Mouse (Mus musculus) hindbrain, embryonic 16.5 days (tissue): ENCODE results near the gene Lmod2. TPM values are rescaled to one million over a fixed set of nuclear protein-coding genes. Genes with fewer than 3 reads are reported as not detected.

Experiments
- ATAC-seq: fragments of 200-750 bp; cut with Nextera tagmentation; 2 replicates; pipeline ENCODE4 v1.8.0; 2017; ENCODE audit warnings: moderate TSS enrichment, moderate library complexity
- H3K27ac ChIP-seq: fragments of 300-500 bp; sonication (generic); 2 replicates; pipeline ENCODE4 v1.5.1; 2014; ENCODE audit warnings: low read depth, mild to moderate bottlenecking, control low read depth, low read length, moderate library complexity
- H3K27me3 ChIP-seq: fragments of 300-500 bp; sonication (generic); replicated peaks from 2 replicates; pipeline ENCODE4 v1.6.1; 2014; ENCODE audit warnings: low read length; ENCODE audit not compliant: control insufficient read depth, insufficient read depth
- H3K36me3 ChIP-seq: fragments of 300-500 bp; sonication (generic); 2 replicates; pipeline ENCODE4 v1.6.1; 2014; ENCODE audit warnings: mild to moderate bottlenecking, low read length, moderate library complexity, mixed read lengths; ENCODE audit not compliant: control insufficient read depth, insufficient read depth
- H3K4me1 ChIP-seq: fragments of 300-500 bp; sonication (generic); 2 replicates; pipeline ENCODE4 v1.6.1; 2014; ENCODE audit warnings: low read depth, low read length; ENCODE audit not compliant: control insufficient read depth, insufficient read depth
- H3K4me2 ChIP-seq: fragments of 300-500 bp; sonication (generic); 2 replicates; pipeline ENCODE4 v1.6.1; 2014; ENCODE audit warnings: mild to moderate bottlenecking, low read length, control low read depth, moderate library complexity
- H3K4me3 ChIP-seq: fragments of 300-500 bp; sonication (generic); 2 replicates; pipeline ENCODE4 v1.5.1; 2014; ENCODE audit warnings: mild to moderate bottlenecking, low read length, control low read depth, moderate library complexity
- H3K9ac ChIP-seq: fragments of 300-500 bp; sonication (generic); 2 replicates; pipeline ENCODE4 v1.6.1; 2014; ENCODE audit warnings: low read depth, mild to moderate bottlenecking, control low read depth, low read length, moderate library complexity
- H3K9me3 ChIP-seq: fragments of 300-500 bp; sonication (generic); 2 replicates; pipeline ENCODE4 v1.6.1; 2014; ENCODE audit warnings: mild to moderate bottlenecking, low read length, moderate library complexity; ENCODE audit not compliant: control insufficient read depth
- WGBS: fragments of 180-500 bp; shearing (Covaris S2); extraction: QIAGEN DNeasy Blood & Tissue Kit; methylation state at CpG from one replicate; pipeline ENCODE4 v1.1.7; 2014; 5-methylcytosine and 5-hydroxymethylcytosine counted together
- polyA plus RNA-seq: library from polyadenylated mRNA; unstranded; fragments of >200 nt; fragmentation: Nextera tagmentation; extraction: Ambion mirVana; gene quantifications from 2 replicates; pipeline ENCODE4 v1.2.1, GENCODE M21; 2015

Lmod2 gene
- polyA plus RNA-seq, 1 experiment from 2014 or later = not detected

DNA sequence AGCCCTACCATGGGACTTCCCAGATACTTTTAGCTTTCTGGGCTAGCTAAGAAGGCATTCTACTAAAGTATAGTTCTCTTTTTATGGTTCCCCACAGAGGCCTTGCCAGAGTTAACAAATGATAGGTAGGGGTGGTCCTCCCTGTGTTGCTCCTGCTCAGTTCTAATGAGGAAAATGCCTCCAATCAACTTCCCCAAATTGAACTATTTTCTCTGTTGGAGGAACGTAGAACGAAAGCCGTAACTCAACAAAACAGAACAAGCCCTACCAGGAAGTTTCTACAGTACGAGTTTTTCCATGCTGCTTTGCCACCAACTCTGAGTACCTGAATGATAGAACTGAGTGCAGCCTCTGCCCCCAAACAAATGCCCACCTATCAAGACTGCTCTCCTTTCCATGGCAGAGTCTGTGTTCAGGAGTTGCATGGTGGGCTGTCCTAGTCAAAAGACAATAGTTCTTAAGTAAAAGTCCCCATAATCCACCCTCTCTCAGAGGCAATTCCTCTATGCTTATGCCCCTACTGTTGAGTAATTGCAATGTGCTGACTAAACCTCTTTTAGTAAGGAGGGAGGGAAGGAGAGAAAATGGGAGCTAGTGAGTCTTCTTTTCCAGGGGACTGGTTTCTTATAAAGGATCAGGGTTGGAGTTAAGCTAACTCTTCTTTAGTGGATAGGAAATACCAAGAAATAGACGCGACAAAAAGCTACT, 47.9 kb downstream of the Lmod2 start:
- WGBS = 96% methylated on average over 6 of the region's 6 CpGs

DNA sequence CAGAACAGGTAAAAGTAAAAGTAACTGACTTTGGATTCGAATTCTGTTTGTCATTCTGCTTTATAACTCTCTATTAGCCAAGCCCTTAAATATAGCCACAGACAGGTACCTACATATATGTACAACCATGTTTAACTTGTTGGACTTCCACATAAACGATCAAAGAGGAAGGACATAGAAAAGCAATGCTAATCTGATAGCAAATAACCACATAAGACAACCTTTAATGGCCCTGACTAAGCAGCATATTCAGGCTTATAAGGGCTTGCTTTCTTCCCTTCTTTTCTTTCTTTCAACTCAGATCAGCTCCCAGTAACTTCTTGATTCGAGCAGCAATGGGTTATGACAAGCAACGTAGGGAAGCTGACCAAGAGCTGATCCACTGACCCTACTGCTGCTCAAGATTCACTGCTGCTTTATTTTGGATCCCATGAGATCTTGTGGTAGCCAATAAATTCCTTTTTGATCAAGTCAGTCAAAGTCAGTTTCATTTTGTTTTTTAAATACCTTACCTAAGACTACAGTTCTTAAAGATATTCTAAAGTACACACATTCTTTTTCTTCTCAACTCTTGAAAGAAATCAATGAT, 49.6 kb downstream of the Lmod2 start:
- Histone ChIP-seq H3K9ac (no peak overlapping the region), H3K36me3 (no peaks in the 10 kb centered on the region), H3K27ac (no peak overlapping the region), H3K4me2 (no peak overlapping the region), H3K9me3 (no peaks in the 10 kb centered on the region), H3K4me3 (no peak overlapping the region), H3K27me3 (no peaks in the 10 kb centered on the region), H3K4me1 (no peaks in the 10 kb centered on the region)
- ATAC-seq = no peak
- WGBS = 84% methylated on average over 4 of the region's 4 CpGs

More for the DNA sequence above, 47.9 kb downstream of the Lmod2 start:
- H3K4me2 ChIP-seq = no peak overlapping the region
- H3K4me3 ChIP-seq = no peak overlapping the region
- no peaks in the 10 kb centered on the region for H3K9me3 ChIP-seq
- ATAC-seq = no peak
- no peaks in the 10 kb centered on the region for H3K27me3 ChIP-seq
- no peak overlapping the region for H3K27ac ChIP-seq
- no peaks in the 10 kb centered on the region for H3K4me1 ChIP-seq
- H3K9ac ChIP-seq = no peak overlapping the region
- H3K36me3 ChIP-seq = no peaks in the 10 kb centered on the region

DNA sequence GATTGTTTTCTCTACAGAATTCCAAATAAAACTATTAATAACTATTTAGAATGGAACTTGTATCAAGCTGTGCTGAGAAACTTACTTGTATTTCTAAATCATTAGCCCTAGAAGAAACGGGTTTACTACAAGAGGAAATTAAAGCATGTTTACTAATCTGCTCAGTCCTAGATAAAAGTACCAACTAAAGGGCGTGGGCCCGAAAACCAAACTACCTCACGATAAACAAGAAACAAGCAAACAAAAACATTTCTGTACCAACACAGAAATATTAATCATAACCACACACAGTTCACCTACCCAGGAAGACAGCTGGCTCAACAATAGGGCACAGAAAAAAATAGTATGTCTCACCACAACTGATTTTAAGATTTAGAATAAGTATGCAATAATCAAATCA, 50.8 kb downstream of the Lmod2 start:
- Histone ChIP-seq H3K9me3 (no peaks in the 10 kb centered on the region), H3K4me2 (no peak overlapping the region), H3K4me1 (no peaks in the 10 kb centered on the region), H3K4me3 (no peak overlapping the region), H3K27me3 (no peaks in the 10 kb centered on the region), H3K36me3 (no peaks in the 10 kb centered on the region), H3K27ac (no peak overlapping the region), H3K9ac (no peak overlapping the region)
- 93% methylated on average over 4 of the region's 4 CpGs for WGBS
- no peak for ATAC-seq

DNA sequence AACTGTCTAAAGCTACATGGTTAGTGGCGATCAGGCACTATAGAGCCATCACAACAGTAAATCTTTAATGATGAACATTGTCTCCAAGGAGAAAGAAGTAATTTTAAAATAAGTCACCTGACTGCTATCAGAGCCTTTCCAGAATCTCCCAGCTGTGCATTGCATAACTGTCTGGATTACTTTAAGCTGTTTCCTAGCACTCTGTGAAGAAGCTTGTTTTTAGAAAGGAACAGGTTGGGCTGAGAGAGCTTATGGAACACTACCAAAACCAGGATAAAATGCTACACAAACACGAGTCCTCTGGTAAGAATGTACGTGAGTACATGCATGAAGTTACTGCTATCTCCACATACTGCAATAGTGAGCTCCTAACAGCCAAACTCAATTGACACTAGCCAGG, 53.2 kb downstream of the Lmod2 start:
- no peak; the same call in 1 of the 2 replicates for ATAC-seq
- Histone ChIP-seq H3K9me3 (no peaks in the 10 kb centered on the region), H3K4me3 (no peak overlapping the region), H3K27me3 (no peaks in the 10 kb centered on the region), H3K27ac (no peak overlapping the region), H3K4me2 (no peak overlapping the region), H3K9ac (no peak overlapping the region), H3K36me3 (no peaks in the 10 kb centered on the region), H3K4me1 (no peaks in the 10 kb centered on the region)
- 77% methylated on average over 3 of the region's 3 CpGs for WGBS

DNA sequence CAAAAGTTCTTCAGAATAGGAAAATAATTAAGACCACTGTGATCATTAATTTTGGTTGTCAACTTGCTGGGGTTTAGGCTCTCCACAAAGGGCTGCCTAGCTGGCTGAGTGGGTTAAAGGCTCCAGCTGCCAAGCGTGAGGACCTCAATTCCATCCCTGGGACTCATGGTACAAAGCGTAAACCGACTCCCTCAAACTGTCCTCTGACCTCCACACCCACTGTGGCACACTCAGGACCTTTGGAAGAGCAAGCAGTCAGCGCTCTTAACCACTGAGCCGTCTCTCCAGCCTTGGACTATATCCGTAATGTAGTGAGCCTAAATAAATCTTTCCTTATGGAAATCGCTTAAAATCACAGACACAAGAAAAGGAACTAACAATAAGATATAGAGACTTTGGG, 54.0 kb downstream of the Lmod2 start:
- Histone ChIP-seq H3K4me1 (no peaks in the 10 kb centered on the region), H3K36me3 (no peaks in the 10 kb centered on the region), H3K27me3 (no peaks in the 10 kb centered on the region), H3K27ac (no peak overlapping the region), H3K4me3 (no peak overlapping the region), H3K9ac (no peak overlapping the region), H3K4me2 (no peak overlapping the region), H3K9me3 (no peaks in the 10 kb centered on the region)
- 71% methylated on average over 7 of the region's 7 CpGs for WGBS
- no peak for ATAC-seq

Other genes starting within 250 kb of the Lmod2 start
- gene Iqub, start 82.7 kb upstream of the Lmod2 start, polyA plus RNA-seq = 2.3 and 2.8 TPM in 2 replicates
- gene Ndufa5, start 69.7 kb upstream of the Lmod2 start, polyA plus RNA-seq = 390 and 432 TPM in 2 replicates
- gene Asb15, start 69.6 kb upstream of the Lmod2 start, polyA plus RNA-seq = 0.04 and 0.05 TPM in 2 replicates
- 52.2 and 61.3 TPM in 2 replicates for gene Wasl, start 67.2 kb downstream of the Lmod2 start, polyA plus RNA-seq
- gene Hyal6, start 135.5 kb downstream of the Lmod2 start, polyA plus RNA-seq = not detected in 2 replicates
- not detected in 2 replicates for gene Hyal4, start 150.6 kb downstream of the Lmod2 start, polyA plus RNA-seq
- gene Spam1, start 193.4 kb downstream of the Lmod2 start, polyA plus RNA-seq = not detected in 2 replicates